Mouse (Mus musculus) small intestine, adult 10 weeks (tissue): ENCODE measurements around the gene Spice1. TPM values are rescaled to one million over a fixed set of nuclear protein-coding genes. Genes with fewer than 3 reads are reported as not detected.

ENCODE experiments used
- polyA plus RNA-seq: library from polyadenylated mRNA; stranded (reverse); fragments of 350-450 nt; fragmentation: Illumina TruSeq; extraction: RNeasy Lipid Tissue Mini Kit (QIAGEN cat#74804); gene quantifications from one replicate; pipeline ENCODE4 v1.2.3, GENCODE M21; 2014; ENCODE audit warnings: low replicate concordance

Gene Spice1
- 11.1 TPM for polyA plus RNA-seq

DNA sequence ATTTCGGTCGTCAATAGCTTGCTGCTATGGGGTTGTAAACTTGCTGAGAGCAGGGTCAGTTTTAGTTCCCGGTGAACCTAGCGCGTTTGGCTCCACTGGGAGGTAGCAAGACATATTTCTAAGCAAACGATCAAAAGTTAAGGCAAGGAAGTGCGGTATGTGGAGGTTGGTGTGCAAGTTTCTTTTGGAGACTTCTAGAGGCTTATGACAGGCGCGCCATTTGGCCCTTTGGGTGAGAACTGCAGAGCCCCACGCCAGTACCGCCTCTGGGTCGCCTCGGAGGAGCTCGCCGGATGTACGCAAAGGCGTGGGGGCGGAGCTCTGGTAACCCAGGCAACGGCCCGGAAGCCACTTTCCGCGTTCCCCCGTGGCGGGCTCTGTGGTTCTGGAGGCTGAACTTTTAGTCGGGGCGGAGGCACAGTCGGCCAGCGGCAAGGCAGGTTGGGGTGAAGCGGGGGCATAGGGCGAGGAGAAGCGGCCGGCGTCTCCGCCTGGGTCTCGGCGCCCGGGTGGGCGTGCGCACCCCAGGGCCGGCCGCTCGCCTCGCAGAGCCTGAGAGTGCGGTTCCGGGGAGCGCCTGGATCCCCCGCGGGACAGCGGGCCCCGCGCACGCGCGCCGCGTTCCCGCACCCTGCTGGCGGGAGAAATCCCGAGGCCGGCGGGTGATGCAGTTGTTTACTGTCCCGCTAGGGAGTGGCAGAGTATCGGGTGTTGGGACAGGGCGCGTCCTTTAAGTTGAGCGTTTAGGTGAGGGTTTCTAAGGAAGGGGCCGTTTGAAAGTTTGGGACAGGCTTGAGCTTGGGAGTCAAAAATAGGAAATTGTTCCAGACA, at the start of gene Spice1:
Gene Spice1 (plus strand): TSS at position 51 of the 831 bp plus-strand sequence.

DNA sequence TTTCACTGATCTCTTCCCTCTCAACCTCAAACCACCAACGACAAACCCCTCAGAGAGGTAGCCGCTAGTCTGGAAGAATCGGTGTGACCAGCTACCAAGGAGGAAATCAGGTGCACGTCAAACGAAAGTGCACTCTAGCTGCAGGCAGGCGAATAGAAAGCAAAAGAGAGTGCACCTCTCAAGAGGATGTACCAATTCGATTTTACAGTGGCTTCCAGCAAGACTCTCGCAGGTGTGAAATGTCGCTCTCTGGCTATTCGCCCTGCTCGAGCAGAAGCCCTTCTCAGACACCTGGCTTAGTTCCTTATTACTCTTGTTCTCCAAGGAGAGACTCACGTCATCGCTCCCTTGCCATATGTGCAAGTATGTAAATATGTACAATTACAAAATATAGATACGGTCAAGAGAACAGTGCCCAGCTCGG, 14.0 kb upstream of the Spice1 start, which contains the start of gene Sidt1:
Gene Sidt1 (minus strand): TSS at position 336 of the 424 bp plus-strand sequence.

DNA sequence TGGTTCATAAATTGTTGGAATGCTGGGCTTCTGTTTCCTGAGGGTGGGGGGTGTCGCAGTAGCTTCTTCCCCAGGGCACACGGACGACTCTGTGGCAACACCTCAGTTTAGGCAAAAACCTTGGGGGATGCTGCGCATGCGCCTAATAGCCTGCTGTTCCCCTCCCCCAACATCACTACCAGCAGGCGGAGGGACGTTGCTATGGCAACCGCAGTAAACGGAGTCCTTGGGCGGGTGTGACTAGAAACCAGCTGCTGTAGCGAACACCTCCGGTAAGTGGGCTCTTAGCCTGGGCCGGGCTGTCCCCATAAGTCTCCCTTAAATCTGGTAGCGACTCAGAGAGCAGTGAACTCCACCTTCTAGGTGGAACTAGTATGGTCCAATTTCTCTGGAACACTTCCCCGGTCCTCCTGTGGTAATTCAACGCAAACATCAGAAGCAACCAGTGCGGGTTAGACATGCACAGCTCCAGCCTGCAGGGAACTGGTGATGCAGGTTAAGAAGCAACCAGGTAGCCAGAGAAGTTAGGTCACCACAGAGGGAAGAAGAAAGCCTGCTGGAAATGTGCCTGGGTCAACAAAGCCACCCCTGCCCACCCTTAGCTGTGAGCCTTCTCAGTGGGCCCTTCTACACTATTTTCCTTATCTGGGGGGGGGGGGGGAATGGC, 47.8 kb downstream of the Spice1 start, which contains the start of gene Cfap44:
Gene Cfap44 (plus strand): TSS at position 220 of the 667 bp plus-strand sequence.

Other genes starting within 250 kb of the Spice1 start
- gene Atp6v1a, start 207.4 kb upstream of the Spice1 start, polyA plus RNA-seq = 73.0 TPM
- gene Naa50, start 207.3 kb upstream of the Spice1 start, polyA plus RNA-seq = 143 TPM
- gene Usf3, start 173.9 kb upstream of the Spice1 start, polyA plus RNA-seq = 18.2 TPM
- 2.4 TPM for gene Sidt1, start 13.9 kb upstream of the Spice1 start, polyA plus RNA-seq
- not detected for gene Cfap44, start 47.7 kb downstream of the Spice1 start, polyA plus RNA-seq
- gene Boc, start 211.8 kb downstream of the Spice1 start, polyA plus RNA-seq = 0.48 TPM